Mouse (Mus musculus): ENCODE measurements around the gene Osbpl3.
A peak's percentile ranks its signal among the peaks of the same experiment; 100 is the strongest.

Osbpl3 gene

DNA sequence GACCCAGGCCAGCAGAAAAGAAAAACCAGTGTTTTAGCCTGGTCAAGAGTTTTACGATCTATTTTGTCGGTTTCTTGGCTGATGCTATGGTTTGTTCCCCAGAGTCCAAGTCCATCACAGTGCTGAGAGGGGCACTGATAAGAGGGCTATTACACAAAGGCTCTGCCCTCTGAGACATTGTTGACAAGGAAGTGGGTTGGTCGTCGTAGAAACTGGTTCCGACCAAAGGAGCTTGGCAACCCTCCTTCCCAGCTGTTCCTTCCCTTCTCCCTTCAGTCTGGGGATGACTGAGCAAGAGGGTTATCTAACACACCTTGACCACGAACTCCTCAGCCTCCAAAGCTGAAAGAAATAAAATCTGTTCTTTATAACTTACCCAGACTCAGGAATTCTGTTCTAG is 192.3 kb downstream of the Osbpl3 start, which contains the start of gene Gsdme:
TSS of gene Gsdme (minus strand) at position 193 of the 400 bp plus-strand sequence.
- no peak for DNase-seq

DNA sequence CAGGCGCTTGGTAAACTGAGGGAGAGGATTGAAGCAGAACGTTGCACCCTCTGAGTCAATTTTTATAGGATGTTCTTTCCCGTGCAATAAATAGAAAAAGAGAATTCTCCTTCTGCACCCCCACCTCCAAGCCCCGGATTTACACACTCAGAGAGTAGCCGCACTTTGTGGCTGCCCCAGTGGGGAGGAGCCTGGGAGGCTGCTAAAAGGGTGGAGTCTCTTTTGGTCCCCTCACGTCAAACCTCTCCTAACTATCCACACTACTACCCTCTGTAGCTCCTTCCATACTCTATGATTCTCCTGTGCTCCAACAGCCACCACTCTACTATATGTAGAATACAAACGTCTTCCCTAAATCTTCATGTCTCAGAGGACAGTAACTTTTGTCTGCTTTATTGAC is 193.7 kb downstream of the Osbpl3 start:
- no peak for DNase-seq

DNA sequence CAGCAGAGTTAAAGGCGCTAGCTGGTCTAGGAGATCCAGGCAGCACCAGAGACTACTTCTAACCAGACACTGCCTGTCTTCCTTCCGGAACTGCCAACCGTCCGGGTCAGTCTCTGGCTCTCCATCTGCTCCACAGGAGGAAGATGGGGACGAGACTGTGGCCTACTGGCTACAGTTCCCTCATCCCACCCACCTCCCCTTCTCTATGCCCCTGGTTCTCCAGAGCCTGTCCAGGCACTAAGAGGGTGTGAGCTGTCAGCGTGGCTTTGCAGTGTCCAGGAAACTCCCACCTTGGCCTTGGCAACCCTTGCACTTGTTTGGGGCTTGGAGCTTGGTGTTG is 194.1 kb downstream of the Osbpl3 start:
- DNase-seq, result no peak

DNA sequence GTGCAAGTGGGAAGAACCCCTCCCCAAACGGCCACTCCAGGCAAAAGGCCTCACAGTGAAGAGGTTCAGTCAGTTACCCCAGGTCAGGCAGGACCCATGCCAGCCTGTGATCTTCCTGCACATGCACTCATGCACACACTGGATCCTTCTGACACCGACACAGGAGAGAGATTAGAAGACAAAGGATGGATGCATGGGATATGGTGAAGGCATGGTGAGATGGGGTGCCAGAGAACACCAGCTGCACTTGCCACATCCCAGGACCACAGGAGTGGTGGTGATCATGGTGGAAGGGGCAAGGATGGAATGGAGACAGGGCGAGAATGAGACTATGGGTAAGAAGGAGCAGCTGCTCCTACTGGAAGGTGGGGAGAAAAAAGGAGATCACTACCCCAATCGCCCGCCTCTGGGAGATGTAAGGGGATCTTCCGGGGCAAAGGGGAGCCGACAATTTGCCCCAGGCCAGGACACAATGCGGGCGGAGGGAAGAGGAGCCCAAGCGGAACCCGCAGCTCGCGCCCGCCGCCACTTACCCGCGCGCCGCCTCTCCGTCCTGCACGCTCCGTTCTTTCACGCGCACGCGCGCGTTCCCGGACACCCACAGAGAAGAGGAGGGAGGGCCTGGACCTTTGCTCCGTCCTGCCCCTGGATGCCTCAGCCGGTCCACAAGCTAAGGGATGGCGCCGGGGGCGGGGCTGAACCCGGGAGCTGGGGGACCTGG is 194.6 kb downstream of the Osbpl3 start:
- DNase-seq, result peak; percentile 90

DNA sequence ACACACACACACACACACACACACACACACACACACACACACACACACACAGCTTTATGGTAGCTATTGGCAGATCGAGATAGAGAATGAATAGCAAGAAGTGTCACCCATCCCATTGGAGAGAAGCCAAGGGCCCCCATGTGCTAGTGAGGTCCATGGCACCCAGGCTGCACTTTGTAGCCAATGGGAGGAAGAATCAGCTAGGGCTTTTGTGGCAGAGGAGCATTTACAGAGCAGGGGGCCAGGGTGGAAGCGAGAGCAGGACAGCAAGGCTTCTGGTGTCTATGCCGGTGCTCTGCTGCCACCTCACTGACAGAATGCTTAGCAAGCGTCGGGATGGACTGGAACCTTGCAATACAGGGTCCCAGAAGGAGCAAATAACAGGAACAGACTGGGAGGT is 200.6 kb downstream of the Osbpl3 start:
- no peak for DNase-seq

DNA sequence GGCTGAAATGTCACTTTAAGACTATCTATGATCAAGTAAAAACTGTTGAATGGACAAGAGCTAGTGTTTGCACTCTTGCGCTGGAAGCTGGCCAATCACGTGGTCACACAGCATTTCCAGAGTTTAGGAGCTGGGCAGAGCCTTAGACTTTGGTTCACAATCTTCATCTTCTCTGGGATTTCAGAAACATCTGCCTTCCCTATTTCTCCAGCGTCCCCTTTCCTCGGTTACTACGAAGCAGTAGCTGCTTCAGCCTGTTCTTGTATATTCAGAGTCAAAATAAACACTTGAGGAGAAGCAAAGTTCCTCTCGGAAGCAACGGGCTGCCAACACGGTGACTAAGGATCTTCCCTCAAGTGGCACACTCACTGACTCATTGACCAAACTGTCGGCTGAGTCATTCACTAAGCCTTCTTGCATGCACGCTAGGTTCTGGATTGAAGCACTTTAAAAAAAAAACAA is 201.2 kb downstream of the Osbpl3 start:
- peak; percentile 22 for DNase-seq

DNA sequence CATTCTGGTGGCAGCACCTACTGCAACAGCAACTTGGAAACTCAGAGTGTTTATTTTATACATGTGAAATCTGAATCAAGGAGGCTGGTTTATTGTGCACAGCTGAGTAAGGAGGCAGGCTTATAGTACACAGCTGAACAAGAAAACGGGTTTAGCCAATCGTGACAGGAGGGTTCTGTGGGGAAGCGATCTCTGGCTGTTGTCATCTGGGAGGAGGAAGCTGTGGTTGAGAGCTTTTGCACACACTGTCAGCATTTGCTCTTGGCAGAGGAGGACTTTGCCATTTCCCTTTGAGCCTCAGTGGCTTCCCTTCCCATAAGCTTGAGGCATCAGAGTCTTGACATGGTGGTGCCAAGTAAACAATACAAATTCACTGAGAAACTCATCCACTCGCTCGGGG is 203.3 kb downstream of the Osbpl3 start:
- DNase-seq, result no peak

DNA sequence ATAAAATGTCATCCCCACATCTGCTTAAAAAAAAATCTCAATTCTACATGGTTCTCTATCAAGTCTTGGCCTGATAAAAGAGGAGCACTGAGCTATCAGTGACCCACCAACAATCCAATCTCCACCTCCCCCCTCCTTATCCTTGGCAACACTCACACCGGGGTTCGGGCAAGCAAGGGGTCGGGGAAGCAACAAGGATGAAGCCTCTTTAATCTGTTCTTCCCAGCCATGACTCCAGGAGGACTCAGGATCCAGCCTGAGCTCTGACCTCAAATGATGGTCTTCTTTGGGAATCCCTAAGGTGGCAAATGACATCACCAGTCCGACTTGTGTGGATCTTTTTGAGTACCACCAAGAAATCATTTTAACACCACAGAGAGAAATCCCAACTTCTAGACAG is 208.2 kb downstream of the Osbpl3 start:
- DNase-seq, result no peak

DNA sequence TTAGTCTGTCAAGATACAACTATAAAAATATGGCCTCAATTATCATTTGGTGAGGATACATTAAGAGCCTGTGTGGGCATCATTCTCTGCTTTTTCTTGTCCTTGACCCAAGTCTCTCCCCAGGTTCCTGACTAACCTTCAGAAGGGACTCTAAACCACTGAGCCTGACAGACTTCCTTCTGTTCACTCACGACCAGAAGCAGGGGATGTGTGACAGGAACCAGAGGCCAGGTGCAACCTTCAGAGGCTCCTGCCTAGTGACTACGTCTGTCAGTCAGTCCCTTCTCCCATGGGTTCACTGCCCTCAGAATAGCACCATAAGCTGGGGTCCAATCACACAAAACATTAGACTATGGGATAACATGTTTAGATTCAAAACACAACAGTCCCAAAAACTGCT is 208.6 kb downstream of the Osbpl3 start:
- DNase-seq, result no peak

DNA sequence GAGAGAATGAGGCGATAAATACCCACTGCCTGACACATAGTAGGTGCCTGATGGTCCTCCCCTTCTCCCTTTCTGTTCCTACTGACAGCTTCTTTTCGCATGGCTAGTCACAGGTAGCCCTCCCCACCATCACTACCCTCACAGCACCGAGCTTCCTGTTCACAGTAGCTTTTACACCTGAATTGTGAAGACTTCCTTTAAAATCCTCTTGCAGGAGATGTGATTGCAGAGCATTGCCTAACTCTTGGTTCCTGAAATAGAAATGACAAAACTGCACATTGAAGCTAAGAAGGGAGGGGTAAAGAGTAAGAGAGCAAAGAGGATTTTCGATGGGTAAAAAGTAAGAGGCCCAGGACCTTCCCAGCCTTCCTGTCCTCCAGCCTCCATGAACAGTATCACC is 211.0 kb downstream of the Osbpl3 start:
- DNase-seq, result no peak

DNA sequence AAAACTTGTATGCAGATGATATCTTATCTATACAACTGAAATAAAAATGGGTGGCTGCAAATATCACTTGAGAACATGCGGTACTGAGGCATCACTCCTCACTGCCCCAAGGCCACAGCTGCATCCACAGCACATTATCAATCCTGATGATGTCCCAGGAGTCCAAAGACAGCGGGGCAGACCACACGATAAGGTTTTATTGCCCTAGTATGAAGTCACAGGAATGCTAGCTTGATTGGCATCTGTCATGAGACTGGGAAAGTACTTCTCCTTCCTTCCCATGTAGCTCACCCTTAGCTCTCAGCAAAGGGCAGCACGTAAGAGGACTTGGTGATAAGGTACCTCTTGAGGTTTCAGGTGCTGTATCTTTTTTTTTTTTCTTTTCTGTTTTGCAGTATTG is 211.9 kb downstream of the Osbpl3 start:
- no peak for DNase-seq

Data from right cerebral cortex, postnatal 4 days (tissue).